Mouse (Mus musculus) heart, postnatal 0 days (tissue): ENCODE measurements at regions not wholly inside any gene's neighbourhood (a gene's known extent, or its start where the extent isn't known, plus 50 kb on each side); places are given as distances from the start of the nearest gene placed in this dataset.

ENCODE experiments used
- CTCF ChIP-seq: IDR thresholded peaks from 2 replicates; pipeline ENCODE4 v1.5.1; 2016; ENCODE audit warnings: antibody characterized with exemption, control low read depth, low read depth
- EP300 ChIP-seq: IDR thresholded peaks from 2 replicates; pipeline ENCODE4 v1.6.1; 2016; ENCODE audit warnings: antibody characterized with exemption, low read depth

DNA sequence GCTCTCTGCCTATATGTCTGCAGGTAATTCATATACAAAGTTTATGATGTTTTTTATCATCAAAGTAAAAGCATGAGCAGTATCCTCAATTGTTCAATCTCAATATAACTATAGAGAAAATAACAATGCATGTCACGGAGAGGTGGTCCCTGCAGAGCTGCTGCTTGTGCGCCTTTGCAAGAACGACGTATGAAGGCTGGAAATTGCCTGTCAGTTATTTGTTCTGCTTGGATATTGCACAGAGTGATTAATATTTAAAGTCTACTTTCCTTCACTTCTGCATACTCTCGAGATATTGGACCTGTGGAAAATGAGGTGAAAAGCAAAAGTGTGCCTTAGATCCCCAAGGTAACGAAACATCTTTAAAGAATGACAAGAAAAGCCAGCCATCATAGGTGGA, 362.8 kb downstream of the Lmo7 start:
- no peak for TF ChIP-seq CTCF
- no peak for TF ChIP-seq EP300
